Comparison of ENCODE assay signal across 18 mouse cellular contexts in genomic region chr1:186435336-186435972, GRCm38 (mm10).
A peak's percentile ranks its signal among the peaks of the same experiment; 100 is the strongest.
DNase-seq lines count a peak whose midpoint lies in the region; ATAC-seq and TF ChIP-seq lines count a peak whose summit lies in the region.
"Had no signal": no experiment of that assay in that cellular context is flagged by ENCODE, and none has a peak within 500 bp of the region (broad histone marks: within the 10 kb centered on the region; RNA-seq: fewer than 3 reads in every experiment).

No protein-coding gene starts in this region.

- no peaks in the 10 kb centered on the region for H3K27me3 ChIP-seq in hindbrain, embryonic 14.5 days (ENCODE audit: control insufficient read depth, insufficient read depth, low read length)
- no peaks in the 10 kb centered on the region for H3K27me3 ChIP-seq in hindbrain, postnatal 0 days (ENCODE audit: insufficient read depth, low read length)
- no peaks in the 10 kb centered on the region for H3K27me3 ChIP-seq in neural tube, embryonic 15.5 days (replicated peaks)
- no peaks in the 10 kb centered on the region for H3K27me3 ChIP-seq in forebrain, embryonic 16.5 days (replicated peaks; ENCODE audit: control insufficient read depth, insufficient read depth, low read length)
- H3K27me3 ChIP-seq: limb, embryonic 13.5 days had no signal

- no peaks in the 10 kb centered on the region for H3K9me3 ChIP-seq in hindbrain, embryonic 14.5 days (ENCODE audit: control insufficient read depth, low read length)
- H3K9me3 ChIP-seq in hindbrain, postnatal 0 days (ENCODE audit: low read length), result no peaks in the 10 kb centered on the region
- H3K9me3 ChIP-seq in neural tube, embryonic 15.5 days (replicated peaks), result no peaks in the 10 kb centered on the region
- no peaks in the 10 kb centered on the region for H3K9me3 ChIP-seq in forebrain, embryonic 16.5 days (ENCODE audit: control insufficient read depth, low read length)
- H3K9me3 ChIP-seq: limb, embryonic 13.5 days had no signal

- H3K9ac ChIP-seq in hindbrain, embryonic 14.5 days, result no peak overlapping the region
- H3K9ac ChIP-seq in hindbrain, postnatal 0 days (replicated peaks; ENCODE audit: low read length), result no peak overlapping the region
- H3K9ac ChIP-seq in neural tube, embryonic 15.5 days (replicated peaks), result no peak overlapping the region
- no peak overlapping the region for H3K9ac ChIP-seq in forebrain, embryonic 16.5 days (replicated peaks; ENCODE audit: low read depth, low read length)
- H3K9ac ChIP-seq: limb, embryonic 13.5 days had no signal

- 45% methylated on average over 12 of the region's 12 CpGs for WGBS in hindbrain, embryonic 14.5 days
- 46% methylated on average over 12 of the region's 12 CpGs for WGBS in hindbrain, postnatal 0 days
- WGBS in neural tube, embryonic 15.5 days, result 29% methylated on average over 12 of the region's 12 CpGs
- WGBS in forebrain, embryonic 16.5 days, result 14% methylated on average over 12 of the region's 12 CpGs

- peaks cover 9% of the 10 kb centered on the region; the same call in 1 of the 2 replicates for H3K4me1 ChIP-seq in hindbrain, embryonic 14.5 days (replicated peaks; ENCODE audit: control insufficient read depth, insufficient read depth, low read length)
- H3K4me1 ChIP-seq in hindbrain, postnatal 0 days (ENCODE audit: insufficient read depth, low read length), result 0 out of 2 replicates have a peak, but pooled peaks cover 7% of the 10 kb centered on the region
- H3K4me1 ChIP-seq in neural tube, embryonic 15.5 days, result peaks cover 16% of the 10 kb centered on the region
- H3K4me1 ChIP-seq in forebrain, embryonic 16.5 days (replicated peaks; ENCODE audit: control insufficient read depth, insufficient read depth, low read length), result peaks cover 19% of the 10 kb centered on the region

- TF ChIP-seq CTCF in hindbrain, postnatal 0 days (IDR thresholded peaks at IDR 0.05; ENCODE audit: low read depth), result no peak

- peak; percentile 33 for DNase-seq in hindbrain, embryonic 14.5 days (ENCODE audit: low spot score)
- DNase-seq in hindbrain, postnatal 0 days (ENCODE audit: low spot score), result no peak
- peak; percentile 34 for DNase-seq in neural tube, embryonic 10.5 days (ENCODE audit: extremely low spot score, low spot score)
- DNase-seq in retina, postnatal 1 day, result peak; percentile 80
- no peak for DNase-seq in lung, postnatal 14 days
- DNase-seq: cerebellum, adult 11 months; gastrocnemius, postnatal 10 days; kidney, postnatal 25 days; lung, adult 2 months; thymus, postnatal 25 days had no signal

- H3K4me2 ChIP-seq in hindbrain, embryonic 14.5 days (replicated peaks), result no peak overlapping the region
- no peak overlapping the region for H3K4me2 ChIP-seq in hindbrain, postnatal 0 days (ENCODE audit: low read depth, low read length)
- no peak overlapping the region for H3K4me2 ChIP-seq in neural tube, embryonic 15.5 days
- H3K4me2 ChIP-seq in forebrain, embryonic 16.5 days (ENCODE audit: low read length), result no peak overlapping the region
- H3K4me2 ChIP-seq: limb, embryonic 13.5 days; midbrain, embryonic 11.5 days had no signal

- H3K27ac ChIP-seq in hindbrain, embryonic 14.5 days, result 0 out of 2 replicates have a peak overlapping the region, but pooled peaks have one; percentile 16
- no peak overlapping the region for H3K27ac ChIP-seq in hindbrain, postnatal 0 days
- no peak overlapping the region for H3K27ac ChIP-seq in neural tube, embryonic 15.5 days (replicated peaks)
- H3K27ac ChIP-seq in forebrain, embryonic 16.5 days (ENCODE audit: low read length), result no peak overlapping the region
- H3K27ac ChIP-seq: limb, embryonic 13.5 days; stomach, postnatal 0 days had no signal

- H3K4me3 ChIP-seq in hindbrain, embryonic 14.5 days (replicated peaks; ENCODE audit: low read length), result no peak overlapping the region
- H3K4me3 ChIP-seq in hindbrain, postnatal 0 days (ENCODE audit: low read length), result no peak overlapping the region
- H3K4me3 ChIP-seq in neural tube, embryonic 15.5 days (replicated peaks), result no peak overlapping the region
- no peak overlapping the region for H3K4me3 ChIP-seq in forebrain, embryonic 16.5 days (replicated peaks; ENCODE audit: low read length)
- H3K4me3 ChIP-seq: erythroblast, embryonic 14.5 days; limb, embryonic 13.5 days had no signal

- 0 out of 2 replicates have a peak, but pooled peaks have one; percentile 21 for ATAC-seq in hindbrain, embryonic 14.5 days (ENCODE audit: low FRiP score)
- no peak for ATAC-seq in hindbrain, postnatal 0 days
- ATAC-seq in neural tube, embryonic 15.5 days (ENCODE audit: low FRiP score), result no peak
- peak; percentile 55 for ATAC-seq in forebrain, embryonic 16.5 days
- ATAC-seq in cerebellum, adult (ENCODE audit: insufficient number of reproducible peaks, low FRiP score, low TSS enrichment), result no peak
- ATAC-seq: CD4-positive, CD25-positive, alpha-beta regulatory T cell, adult 4 months had no signal

- no peaks in the 10 kb centered on the region for H3K36me3 ChIP-seq in hindbrain, embryonic 14.5 days (replicated peaks; ENCODE audit: control insufficient read depth, insufficient read depth)
- no peaks in the 10 kb centered on the region for H3K36me3 ChIP-seq in hindbrain, postnatal 0 days (ENCODE audit: insufficient read depth, low read length)
- H3K36me3 ChIP-seq in neural tube, embryonic 15.5 days, result no peaks in the 10 kb centered on the region
- no peaks in the 10 kb centered on the region for H3K36me3 ChIP-seq in forebrain, embryonic 16.5 days (ENCODE audit: control insufficient read depth, insufficient read depth)
- H3K36me3 ChIP-seq: limb, embryonic 13.5 days had no signal

Comparison
In these comparisons a context has a peak if more than half of its experiments do, and no peak if none do; other contexts are left out.
1. ATAC-seq: peak in hindbrain, embryonic 14.5 days (single experiment) and forebrain, embryonic 16.5 days (single experiment); none in hindbrain, postnatal 0 days (single experiment), neural tube, embryonic 15.5 days (single experiment) and cerebellum, adult (single experiment).
2. DNase-seq: peak in hindbrain, embryonic 14.5 days (single experiment), neural tube, embryonic 10.5 days (single experiment) and retina, postnatal 1 day (single experiment); none in hindbrain, postnatal 0 days (single experiment) and lung, postnatal 14 days (single experiment).